Mouse (Mus musculus) megakaryocyte, embryonic 14.5 days (primary cell): ENCODE data around the gene Rasal1.

ENCODE experiments used
- FLI1 ChIP-seq: IDR thresholded peaks from 2 replicates; pipeline ENCODE4 v1.6.1; 2012; ENCODE audit warnings: low read length, inconsistent platforms, mixed read lengths
- GATA1 ChIP-seq: IDR thresholded peaks from 3 replicates; pipeline ENCODE4 v1.6.1; 2012; ENCODE audit warnings: mixed read lengths, low read length, inconsistent platforms, borderline replicate concordance

DNA sequence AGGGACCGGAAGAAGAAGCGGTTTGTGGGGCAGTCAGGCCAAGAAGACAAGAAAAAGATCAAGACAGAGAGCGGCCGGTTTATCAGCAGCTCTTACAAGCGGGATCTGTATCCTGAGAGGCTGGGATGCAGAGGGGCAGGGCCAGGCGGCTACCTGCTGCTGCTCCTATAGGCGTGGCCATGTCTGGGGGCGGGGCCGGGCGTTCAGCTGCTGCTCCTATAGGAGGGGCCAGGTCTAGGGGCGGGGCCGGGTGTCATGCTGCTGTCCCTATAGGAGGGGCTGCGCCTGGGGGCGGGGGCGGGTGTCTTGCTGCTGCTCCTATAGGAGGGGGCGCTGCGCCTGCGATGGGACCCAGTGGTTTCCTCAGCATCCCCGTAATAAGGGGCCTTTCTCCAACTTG is 22.2 kb upstream of the Rasal1 start:
- no peak for TF ChIP-seq FLI1
- TF ChIP-seq GATA1: no peak
